Mouse (Mus musculus): ENCODE results near the gene Fcer1a.
"Not testable (repeated sequence)": the region's sequence is repeated elsewhere in the genome, so short reads cannot be mapped to it uniquely, and the experiment has no call there.

Fcer1a gene

DNA sequence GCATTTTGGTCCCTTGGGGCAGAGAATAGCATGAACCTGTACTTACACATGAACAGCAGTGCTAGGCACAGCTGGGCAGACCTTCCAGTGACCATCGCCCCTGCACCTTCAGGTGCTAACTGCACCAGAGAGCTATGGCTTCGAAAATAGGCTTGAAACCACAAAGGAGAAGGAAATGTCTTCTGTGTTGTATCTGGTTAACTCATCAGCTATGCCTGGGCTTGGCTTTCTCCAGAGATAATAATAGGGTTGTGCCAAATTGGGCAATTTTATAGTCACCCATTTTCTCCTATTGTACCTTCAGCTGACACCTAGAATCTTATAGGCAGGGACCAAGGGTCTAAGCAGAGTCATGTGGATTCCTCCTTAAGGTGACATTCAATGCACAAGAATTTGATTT lies at the start of gene Fcer1a:
Fcer1a (minus strand) TSS at position 134 of the 400 bp plus-strand sequence.
- DNase-seq, result no peak

DNA sequence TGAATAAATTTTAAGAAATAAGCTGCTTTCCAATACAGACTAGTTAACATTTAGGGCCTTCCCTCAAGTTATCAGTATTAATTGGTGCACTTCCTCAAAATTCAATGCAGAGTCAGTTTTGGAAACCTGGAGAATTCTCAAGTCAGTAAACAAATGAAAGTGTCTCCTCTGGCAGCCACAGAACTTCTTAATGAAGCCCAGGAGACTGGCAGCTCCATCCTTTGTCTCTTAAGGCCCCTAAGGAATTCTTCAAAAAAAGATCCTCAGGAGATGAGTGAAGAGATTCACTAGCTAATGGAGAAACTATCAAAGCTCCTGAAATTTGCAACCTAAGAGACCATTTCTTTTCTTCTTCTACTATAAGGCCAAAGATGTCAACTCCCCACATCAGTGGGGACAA lies 38.7 kb upstream of the Fcer1a start, which contains the start of gene Olfr418:
Olfr418 (plus strand) TSS at position 301 of the 400 bp plus-strand sequence.
- no peak for DNase-seq

- no peak for DNase-seq
These were observed 22.9 kb upstream of the Fcer1a start for GRCm38 (mm10) chr1:173249888-173250287.

DNA sequence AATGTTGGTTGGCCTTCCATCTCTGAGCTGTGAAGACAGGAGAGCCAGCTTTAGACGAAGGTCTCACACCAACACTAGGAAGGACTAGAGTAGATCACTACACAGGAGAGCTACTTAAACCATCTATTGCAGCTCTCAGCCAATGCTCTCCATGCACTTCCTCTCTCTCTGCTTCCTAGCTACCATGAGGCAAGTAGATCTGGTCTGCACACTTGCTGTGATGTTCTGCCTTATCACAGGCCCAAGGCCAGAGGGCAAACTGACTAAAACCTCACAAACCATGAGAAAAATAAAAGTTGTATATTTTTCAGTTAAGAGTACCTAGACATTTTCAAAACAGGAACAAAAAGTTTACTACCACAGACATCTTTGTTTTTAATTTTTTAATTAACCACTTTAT lies 10.0 kb upstream of the Fcer1a start:
- not testable (repeated sequence) for DNase-seq

GRCm38 (mm10) chr1:173216481-173216880 lies 10.5 kb downstream of the Fcer1a start:
- DNase-seq, result no peak

DNA sequence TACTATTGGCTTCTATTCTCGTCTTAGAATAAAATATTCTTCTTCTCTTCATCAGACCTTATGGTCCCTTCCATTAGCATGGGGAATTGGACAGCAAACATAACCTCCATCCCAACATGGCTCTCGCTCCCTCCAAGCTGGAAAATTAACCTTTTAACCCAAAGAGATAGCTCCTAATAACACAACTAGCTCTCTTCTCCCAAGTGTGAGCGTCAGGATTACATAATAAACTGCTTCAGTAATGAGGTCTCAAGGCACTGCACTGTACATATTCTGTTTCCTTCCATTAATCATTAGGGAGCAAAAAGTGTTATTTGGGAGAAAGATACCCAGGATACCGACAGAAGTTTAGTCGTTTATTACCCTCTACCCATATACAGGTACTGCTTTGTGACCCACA lies 14.9 kb downstream of the Fcer1a start, which contains the start of gene Olfr1404:
Olfr1404 (plus strand) TSS at position 301 of the 400 bp plus-strand sequence.
- DNase-seq, result no peak

- no peak for DNase-seq
These were observed 29.5 kb downstream of the Fcer1a start, which contains the start of gene Olfr218 for GRCm38 (mm10) chr1:173197508-173197907. Olfr218 (plus strand) TSS chr1:173197808.

- DNase-seq, result no peak
These were observed 30.7 kb downstream of the Fcer1a start for GRCm38 (mm10) chr1:173196359-173196758.

GRCm38 (mm10) chr1:173192059-173192458 lies 35.0 kb downstream of the Fcer1a start:
- DNase-seq, result no peak

- DNase-seq, result no peak
These were observed 36.5 kb downstream of the Fcer1a start, which contains the start of gene Olfr1406 for GRCm38 (mm10) chr1:173190540-173190939. Olfr1406 (minus strand) TSS chr1:173190640.

- DNase-seq, result no peak
These were observed 52.7 kb downstream of the Fcer1a start for GRCm38 (mm10) chr1:173174154-173174842.
